Mouse (Mus musculus): ENCODE measurements around the gene Nsmce3. TPM values are rescaled to one million over a fixed set of nuclear protein-coding genes. Genes with fewer than 3 reads are reported as not detected.

Nsmce3 gene
- polyA plus RNA-seq, 1 experiment from 2014 or later: 10.5 TPM

- no peak for ATAC-seq
- no peaks in the 10 kb centered on the region for H3K27me3 ChIP-seq
- H3K27ac ChIP-seq: no peak overlapping the region
- no peak overlapping the region for H3K4me2 ChIP-seq (replicated peaks)
- no peaks in the 10 kb centered on the region for H3K4me1 ChIP-seq (replicated peaks)
- 85% methylated on average over 9 of the region's 9 CpGs for WGBS
- no peak overlapping the region for H3K9ac ChIP-seq (replicated peaks)
- no peaks in the 10 kb centered on the region for H3K36me3 ChIP-seq
- no peak overlapping the region for H3K4me3 ChIP-seq (replicated peaks)
- no peaks in the 10 kb centered on the region for H3K9me3 ChIP-seq
These were observed 17.1 kb upstream of the Nsmce3 start for GRCm38 (mm10) chr7:64889919-64890318.

- 67% methylated on average over 11 of the region's 11 CpGs for WGBS
- Histone ChIP-seq H3K4me2 (replicated peaks) (no peak overlapping the region), H3K36me3 (no peaks in the 10 kb centered on the region), H3K4me3 (replicated peaks) (no peak overlapping the region), H3K27me3 (no peaks in the 10 kb centered on the region), H3K9ac (replicated peaks) (no peak overlapping the region), H3K27ac (no peak overlapping the region), H3K4me1 (replicated peaks) (no peaks in the 10 kb centered on the region), H3K9me3 (no peaks in the 10 kb centered on the region)
- peak; percentile 79 for ATAC-seq
These were observed 11.5 kb upstream of the Nsmce3 start for GRCm38 (mm10) chr7:64884187-64884862.

DNA sequence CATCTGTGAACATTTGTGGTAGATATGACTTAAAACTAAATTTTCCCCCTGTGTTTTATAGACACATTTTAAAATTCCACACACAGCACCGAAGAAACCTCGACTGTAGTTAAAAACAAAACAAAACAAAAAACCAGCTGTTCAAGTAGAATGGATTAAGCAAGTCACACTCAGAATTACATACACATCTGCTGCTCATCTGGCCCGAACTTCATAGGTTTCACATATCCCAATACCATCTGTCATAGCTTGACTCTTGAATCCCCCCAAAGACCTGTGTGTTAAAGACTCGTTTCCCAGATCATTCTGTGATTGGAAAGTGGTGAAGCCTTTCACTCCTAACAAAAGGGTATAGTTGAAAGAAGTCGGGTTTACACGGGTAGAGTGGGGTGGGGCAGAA, 9.4 kb upstream of the Nsmce3 start:
- no peak overlapping the region for H3K4me2 ChIP-seq (replicated peaks)
- no peaks in the 10 kb centered on the region for H3K9me3 ChIP-seq
- H3K4me1 ChIP-seq (replicated peaks): no peaks in the 10 kb centered on the region
- no peak overlapping the region for H3K27ac ChIP-seq
- no peak overlapping the region for H3K4me3 ChIP-seq (replicated peaks)
- no peaks in the 10 kb centered on the region for H3K36me3 ChIP-seq
- ATAC-seq: no peak
- no peak overlapping the region for H3K9ac ChIP-seq (replicated peaks)
- no peaks in the 10 kb centered on the region for H3K27me3 ChIP-seq
- WGBS: 76% methylated on average over 6 of the region's 6 CpGs

GRCm38 (mm10) chr7:64881387-64881786, 8.6 kb upstream of the Nsmce3 start:
- Histone ChIP-seq H3K9me3 (no peaks in the 10 kb centered on the region), H3K27me3 (no peaks in the 10 kb centered on the region), H3K27ac (no peak overlapping the region), H3K36me3 (no peaks in the 10 kb centered on the region), H3K4me1 (replicated peaks) (no peaks in the 10 kb centered on the region), H3K9ac (replicated peaks) (no peak overlapping the region), H3K4me3 (replicated peaks) (no peak overlapping the region), H3K4me2 (replicated peaks) (no peak overlapping the region)
- no peak for ATAC-seq
- 83% methylated on average over 7 of the region's 7 CpGs for WGBS

DNA sequence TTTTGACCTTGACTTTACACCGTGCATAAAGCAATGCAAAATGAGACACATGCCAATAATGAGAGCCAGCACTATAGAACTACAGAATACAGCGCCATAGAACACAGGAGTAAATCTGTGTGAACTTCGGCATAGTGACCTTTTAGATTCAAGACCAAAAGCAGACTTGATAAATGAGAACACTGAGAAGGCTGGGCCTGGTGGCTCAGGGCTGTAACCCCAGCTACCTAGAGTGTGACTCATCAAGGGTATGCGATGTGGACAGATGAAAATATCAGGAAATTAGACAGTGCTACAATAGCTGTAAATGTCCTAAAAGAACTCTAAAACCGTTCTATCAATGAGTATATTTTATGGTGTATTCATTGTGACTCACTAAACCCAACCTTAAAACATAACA, 7.6 kb upstream of the Nsmce3 start:
- H3K9ac ChIP-seq (replicated peaks): no peak overlapping the region
- no peaks in the 10 kb centered on the region for H3K27me3 ChIP-seq
- H3K36me3 ChIP-seq: no peaks in the 10 kb centered on the region
- no peak overlapping the region for H3K27ac ChIP-seq
- H3K4me2 ChIP-seq (replicated peaks): no peak overlapping the region
- WGBS: 91% methylated on average over 5 of the region's 5 CpGs
- H3K9me3 ChIP-seq: no peaks in the 10 kb centered on the region
- no peak overlapping the region for H3K4me3 ChIP-seq (replicated peaks)
- H3K4me1 ChIP-seq (replicated peaks): no peaks in the 10 kb centered on the region
- no peak for ATAC-seq

GRCm38 (mm10) chr7:64874941-64875340, 2.1 kb upstream of the Nsmce3 start:
- H3K4me2 ChIP-seq (replicated peaks): no peak overlapping the region
- 89% methylated on average over 4 of the region's 4 CpGs for WGBS
- H3K27ac ChIP-seq: no peak overlapping the region
- H3K4me1 ChIP-seq (replicated peaks): peaks cover 21% of the 10 kb centered on the region
- no peak for ATAC-seq
- H3K9me3 ChIP-seq: no peaks in the 10 kb centered on the region
- H3K27me3 ChIP-seq: no peaks in the 10 kb centered on the region
- H3K4me3 ChIP-seq (replicated peaks): no peak overlapping the region
- no peaks in the 10 kb centered on the region for H3K36me3 ChIP-seq
- no peak overlapping the region for H3K9ac ChIP-seq (replicated peaks)

DNA sequence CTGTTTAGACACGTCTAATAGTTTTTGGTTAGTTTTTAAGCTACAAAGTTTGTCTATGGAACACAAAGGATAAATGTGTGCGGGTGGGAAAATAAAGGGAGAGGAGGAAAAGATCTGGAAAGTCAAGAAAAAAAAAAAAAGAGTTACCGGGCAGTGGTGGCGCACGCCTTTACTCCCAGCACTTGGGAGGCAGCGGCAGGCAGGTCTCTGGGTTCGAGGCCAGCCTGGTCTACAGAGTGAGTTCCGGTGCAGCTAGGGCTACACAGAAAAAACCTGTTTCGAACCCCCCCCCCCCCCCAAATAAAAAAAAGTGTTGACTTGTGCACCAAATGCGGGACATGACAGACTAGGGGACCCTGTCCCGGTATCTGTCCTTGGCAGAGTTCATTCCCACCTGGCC, 469 bp upstream of the Nsmce3 start:
- Histone ChIP-seq H3K27me3 (no peaks in the 10 kb centered on the region), H3K4me1 (replicated peaks) (peaks cover 34% of the 10 kb centered on the region), H3K36me3 (no peaks in the 10 kb centered on the region), H3K9ac (replicated peaks) (no peak overlapping the region; the same call in 1 of the 2 replicates), H3K4me2 (replicated peaks) (peak overlapping the region; percentile 93), H3K27ac (peak overlapping the region; percentile 77), H3K9me3 (no peaks in the 10 kb centered on the region), H3K4me3 (replicated peaks) (peak overlapping the region; percentile 89)
- WGBS: 41% methylated on average over 11 of the region's 11 CpGs
- ATAC-seq: peak; percentile 22

GRCm38 (mm10) chr7:64871987-64872742, 632 bp downstream of the Nsmce3 start:
- peak overlapping the region; percentile 95 for H3K9ac ChIP-seq (replicated peaks)
- peak overlapping the region; percentile 95 for H3K27ac ChIP-seq
- WGBS: under 1% methylated on average over 33 of the region's 33 CpGs
- no peaks in the 10 kb centered on the region for H3K36me3 ChIP-seq
- peak overlapping the region; percentile 89 for H3K4me3 ChIP-seq (replicated peaks)
- peaks cover 34% of the 10 kb centered on the region for H3K4me1 ChIP-seq (replicated peaks)
- peak; percentile 74 for ATAC-seq
- peak overlapping the region; percentile 93 for H3K4me2 ChIP-seq (replicated peaks)
- H3K27me3 ChIP-seq: no peaks in the 10 kb centered on the region
- H3K9me3 ChIP-seq: no peaks in the 10 kb centered on the region

- no peak overlapping the region for H3K4me3 ChIP-seq (replicated peaks)
- H3K4me1 ChIP-seq (replicated peaks): peaks cover 34% of the 10 kb centered on the region
- no peaks in the 10 kb centered on the region for H3K9me3 ChIP-seq
- no peaks in the 10 kb centered on the region for H3K27me3 ChIP-seq
- no peaks in the 10 kb centered on the region for H3K36me3 ChIP-seq
- 91% methylated on average over 6 of the region's 6 CpGs for WGBS
- ATAC-seq: no peak
- H3K27ac ChIP-seq: no peak overlapping the region
- H3K4me2 ChIP-seq (replicated peaks): no peak overlapping the region
- no peak overlapping the region for H3K9ac ChIP-seq (replicated peaks)
These were observed 3.2 kb downstream of the Nsmce3 start for GRCm38 (mm10) chr7:64869549-64870065.

DNA sequence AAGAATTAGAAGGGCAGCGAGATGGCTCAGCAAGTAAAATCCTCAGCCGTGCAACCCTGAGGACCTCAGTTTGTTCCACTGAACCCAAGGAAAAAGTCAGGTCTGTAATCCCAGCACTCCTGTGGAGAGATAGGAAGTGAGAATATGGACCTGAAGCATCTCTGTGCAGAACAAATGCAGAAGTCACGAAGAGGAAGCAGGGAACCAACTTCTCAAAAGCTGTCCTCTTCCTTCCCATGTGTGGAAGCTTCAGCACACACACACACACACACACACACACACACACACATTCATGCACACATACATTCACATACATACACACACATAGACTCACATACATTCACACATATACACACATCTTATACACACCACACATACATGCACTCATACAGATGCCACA, 9.3 kb downstream of the Nsmce3 start:
- no peak for ATAC-seq
- Histone ChIP-seq H3K36me3 (no peaks in the 10 kb centered on the region), H3K9ac (replicated peaks) (no peak overlapping the region), H3K4me3 (replicated peaks) (no peak overlapping the region), H3K27me3 (no peaks in the 10 kb centered on the region), H3K4me2 (replicated peaks) (no peak overlapping the region), H3K4me1 (replicated peaks) (0 out of 2 replicates have a peak, but pooled peaks cover 2% of the 10 kb centered on the region), H3K9me3 (no peaks in the 10 kb centered on the region), H3K27ac (no peak overlapping the region)
- 84% methylated on average over 3 of the region's 3 CpGs for WGBS

DNA sequence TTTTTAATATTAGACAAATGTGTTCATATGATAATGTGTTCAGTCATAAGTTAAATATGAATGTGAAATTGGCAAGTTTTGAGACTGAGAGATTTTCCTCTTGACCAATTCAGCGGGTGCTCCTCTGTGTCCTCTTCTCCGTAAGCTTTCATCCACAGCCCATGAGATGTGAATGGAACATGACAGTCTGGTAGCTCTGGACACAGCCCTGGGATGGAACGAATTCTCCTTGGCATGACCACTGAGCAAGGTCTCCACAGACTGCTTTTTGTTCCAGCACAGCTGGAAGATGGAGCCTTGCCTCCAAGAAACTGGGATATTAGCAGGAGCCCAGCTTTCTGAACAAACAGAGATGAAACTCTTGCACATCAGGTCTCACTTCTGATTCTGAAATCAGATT, 9.8 kb downstream of the Nsmce3 start:
- ATAC-seq: no peak
- H3K4me1 ChIP-seq (replicated peaks): no peaks in the 10 kb centered on the region
- no peak overlapping the region for H3K27ac ChIP-seq
- no peak overlapping the region for H3K4me3 ChIP-seq (replicated peaks)
- H3K9me3 ChIP-seq: no peaks in the 10 kb centered on the region
- 79% methylated on average over 3 of the region's 3 CpGs for WGBS
- H3K36me3 ChIP-seq: no peaks in the 10 kb centered on the region
- H3K27me3 ChIP-seq: no peaks in the 10 kb centered on the region
- H3K9ac ChIP-seq (replicated peaks): no peak overlapping the region
- H3K4me2 ChIP-seq (replicated peaks): no peak overlapping the region

DNA sequence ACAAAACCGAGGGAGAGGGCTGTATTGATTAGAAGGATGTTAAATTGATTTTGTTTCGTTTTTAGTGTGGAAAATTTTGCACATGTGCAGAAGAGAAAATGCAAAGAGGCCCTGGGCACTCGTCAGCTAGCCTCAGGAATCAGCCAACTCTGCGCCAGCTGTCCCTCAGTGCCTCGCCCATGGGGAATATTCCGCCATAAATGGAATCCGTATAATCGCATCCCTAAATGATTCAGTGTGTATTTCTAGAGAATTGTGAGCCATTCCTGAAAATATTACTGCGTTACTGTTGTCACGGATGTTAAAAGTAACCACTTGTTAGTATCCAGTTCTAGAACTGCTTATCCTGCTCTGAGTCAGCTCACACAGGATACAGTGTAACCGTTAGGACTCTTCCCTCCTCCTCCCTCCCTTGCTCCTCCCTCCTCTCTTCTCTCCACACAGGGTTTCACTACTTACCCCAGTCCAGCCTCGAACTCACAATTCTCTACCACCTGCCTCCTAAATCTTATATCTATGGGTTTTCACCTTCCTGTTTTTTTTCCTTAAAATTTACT, 16.2 kb downstream of the Nsmce3 start:
- H3K4me1 ChIP-seq (replicated peaks): no peaks in the 10 kb centered on the region
- no peak for ATAC-seq
- no peaks in the 10 kb centered on the region for H3K9me3 ChIP-seq
- no peaks in the 10 kb centered on the region for H3K27me3 ChIP-seq
- H3K4me3 ChIP-seq (replicated peaks): no peak overlapping the region
- no peak overlapping the region for H3K4me2 ChIP-seq (replicated peaks)
- no peak overlapping the region for H3K9ac ChIP-seq (replicated peaks)
- WGBS: 72% methylated on average over 12 of the region's 12 CpGs
- H3K27ac ChIP-seq: no peak overlapping the region
- no peaks in the 10 kb centered on the region for H3K36me3 ChIP-seq

Data from midbrain, embryonic 13.5 days (tissue).